ENCODE assay signal across 7 mouse cellular contexts in genomic region chr7:99248906-99249581, GRCm38 (mm10). TPM values are rescaled to one million over a fixed set of nuclear protein-coding genes. Genes with fewer than 3 reads are reported as not detected.
DNase-seq lines count a peak whose midpoint lies in the region; ATAC-seq and TF ChIP-seq lines count a peak whose summit lies in the region.

No protein-coding gene starts in this region.

- peaks cover 18% of the 10 kb centered on the region for H3K27me3 ChIP-seq in lung, embryonic 14.5 days (ENCODE audit: insufficient read depth, low read length)
- 0 out of 2 replicates have a peak, but pooled peaks cover 3% of the 10 kb centered on the region for H3K27me3 ChIP-seq in intestine, postnatal 0 days (replicated peaks; ENCODE audit: control insufficient read depth, insufficient read depth, low read length)

- peak overlapping the region; percentile 71 for H3K4me2 ChIP-seq in lung, embryonic 14.5 days
- H3K4me2 ChIP-seq in intestine, postnatal 0 days (replicated peaks; ENCODE audit: low read depth), result peak overlapping the region; percentile 70

- no peak for TF ChIP-seq CTCF in lung, embryonic 14.5 days (IDR thresholded peaks at IDR 0.05; ENCODE audit: low read depth)
- TF ChIP-seq CTCF in lung, adult 2 months (IDR thresholded peaks at IDR 0.05; ENCODE audit: insufficient read depth, low read length), result no peak
- TF ChIP-seq CTCF in intestine, postnatal 0 days (IDR thresholded peaks at IDR 0.05; ENCODE audit: low read depth), result no peak

- peak overlapping the region; percentile 16; the same call in 1 of the 2 replicates for H3K9ac ChIP-seq in lung, embryonic 14.5 days
- H3K9ac ChIP-seq in intestine, postnatal 0 days (ENCODE audit: low read depth, low read length), result 0 out of 2 replicates have a peak overlapping the region, but pooled peaks have one; percentile 22

- no peak overlapping the region for H3K27ac ChIP-seq in lung, embryonic 14.5 days (ENCODE audit: low read depth)
- no peak overlapping the region for H3K27ac ChIP-seq in intestine, postnatal 0 days (ENCODE audit: low read depth, low read length)

- peak; percentile 58 for ATAC-seq in lung, embryonic 14.5 days (ENCODE audit: insufficient read depth)
- peak; percentile 75 for ATAC-seq in erythroid progenitor cell, adult 5-6 weeks (replicated peaks; ENCODE audit: low FRiP score, poor library complexity, severe bottlenecking)
- ATAC-seq in intestine, postnatal 0 days, result no peak; the same call in 1 of the 2 replicates

- no peaks in the 10 kb centered on the region for H3K9me3 ChIP-seq in lung, embryonic 14.5 days (ENCODE audit: low read depth, low read length)
- H3K9me3 ChIP-seq in intestine, postnatal 0 days (ENCODE audit: control insufficient read depth), result no peaks in the 10 kb centered on the region

- under 1% methylated on average over 37 of the region's 44 CpGs for WGBS in lung, embryonic 14.5 days
- 3% methylated on average over 43 of the region's 44 CpGs for WGBS in lung, adult 2 months
- 3% methylated on average over 34 of the region's 44 CpGs for WGBS in intestine, postnatal 0 days

- H3K4me3 ChIP-seq in lung, embryonic 14.5 days (ENCODE audit: low read depth, low read length), result peak overlapping the region; percentile 36
- H3K4me3 ChIP-seq in lung, adult 2 months (replicated peaks; ENCODE audit: extremely low read depth, low read depth, low read length), result no peak overlapping the region
- H3K4me3 ChIP-seq in intestine, postnatal 0 days (ENCODE audit: low read depth, low read length), result peak overlapping the region; percentile 37

- H3K4me1 ChIP-seq in lung, embryonic 14.5 days (ENCODE audit: insufficient read depth), result no peaks in the 10 kb centered on the region
- H3K4me1 ChIP-seq in lung, adult 2 months (ENCODE audit: control insufficient read depth, insufficient read depth, low read length), result no peaks in the 10 kb centered on the region
- 0 out of 2 replicates have a peak, but pooled peaks cover 2% of the 10 kb centered on the region for H3K4me1 ChIP-seq in intestine, postnatal 0 days (replicated peaks; ENCODE audit: control insufficient read depth, insufficient read depth, low read length)

- H3K36me3 ChIP-seq in lung, embryonic 14.5 days (ENCODE audit: insufficient read depth), result no peaks in the 10 kb centered on the region
- no peaks in the 10 kb centered on the region for H3K36me3 ChIP-seq in intestine, postnatal 0 days (ENCODE audit: control insufficient read depth, insufficient read depth)

- no peak for TF ChIP-seq POLR2A in lung, adult 2 months (IDR thresholded peaks at IDR 0.05; ENCODE audit: borderline replicate concordance, extremely low read depth, low read depth, low read length)

- peak; percentile 36 for DNase-seq in lung, embryonic 14.5 days
- no peak for DNase-seq in lung, adult 2 months
- peak; percentile 52 for DNase-seq in neural tube, embryonic 10.5 days (ENCODE audit: extremely low spot score, low spot score)
- DNase-seq in frontal cortex, postnatal 25 days (ENCODE audit: low spot score in 2 of 2), result no peak
- DNase-seq in urinary bladder, postnatal 14 days (ENCODE audit: low spot score), result no peak

RNA-seq across cellular contexts. Expression of gene Mogat2, which starts 10.6 kb away (rescaled TPM):
- 1.4 and 1.6 TPM in 2 replicates for polyA plus RNA-seq in lung, embryonic 14.5 days (2014; fragmentation: Nextera tagmentation; extraction: Ambion mirVana)
- polyA plus RNA-seq in lung, adult 2 months (2012; rRNA removed), result 1.1 and 3.1 TPM in 2 replicates
- total RNA-seq in erythroid progenitor cell, adult 5-6 weeks (2015; ENCODE audit: low replicate concordance), result 8.6 and 18.4 TPM in 2 replicates
- 2.3 TPM in 1 of 2 replicates, not detected in the other for total RNA-seq in erythroid progenitor cell, adult 5-6 weeks (2017; ENCODE audit: low replicate concordance)
- 362 and 402 TPM in 2 replicates for polyA plus RNA-seq in intestine, postnatal 0 days (2015; fragmentation: Nextera tagmentation; extraction: Ambion mirVana)

RNA-seq across cellular contexts. Expression of gene Map6, which starts 18.2 kb away (rescaled TPM):
- 1.2 and 2.0 TPM in 2 replicates for polyA plus RNA-seq in lung, embryonic 14.5 days (2014; fragmentation: Nextera tagmentation; extraction: Ambion mirVana)
- polyA plus RNA-seq in lung, adult 2 months (2012; rRNA removed), result 24.2 and 25.4 TPM in 2 replicates
- not detected in 2 replicates for total RNA-seq in erythroid progenitor cell, adult 5-6 weeks (2015; ENCODE audit: low replicate concordance)
- not detected in 2 replicates for total RNA-seq in erythroid progenitor cell, adult 5-6 weeks (2017; ENCODE audit: low replicate concordance)
- 3.7 and 4.1 TPM in 2 replicates for polyA plus RNA-seq in intestine, postnatal 0 days (2015; fragmentation: Nextera tagmentation; extraction: Ambion mirVana)

Comparison
In these comparisons a context has a peak if more than half of its experiments do, and no peak if none do; other contexts are left out.
1. DNase-seq: peak in lung, embryonic 14.5 days (single experiment) and neural tube, embryonic 10.5 days (single experiment); none in lung, adult 2 months (single experiment), frontal cortex, postnatal 25 days (0 of 2) and urinary bladder, postnatal 14 days (single experiment).
2. RNA of gene Mogat2, which starts 10.6 kb away (polyA plus RNA-seq): 362 to 402 TPM in intestine, postnatal 0 days; 1.4 to 1.6 TPM in lung, embryonic 14.5 days and 1.1 to 3.1 TPM in lung, adult 2 months; every median in the first group is over 10 times any median in the second.